Mouse (Mus musculus) midbrain, embryonic 12.5 days (tissue): ENCODE results near the gene Stk35. TPM values are rescaled to one million over a fixed set of nuclear protein-coding genes. Genes with fewer than 3 reads are reported as not detected.

Source experiments
- ATAC-seq: fragments of 200-750 bp; cut with Nextera tagmentation; 2 replicates; pipeline ENCODE4 v1.8.0; 2017; ENCODE audit warnings: low read depth, moderate TSS enrichment, moderate library complexity; ENCODE audit not compliant: low FRiP score
- H3K27ac ChIP-seq: fragments of 300-500 bp; sonication (generic); replicated peaks from 2 replicates; pipeline ENCODE4 v1.5.1; 2016; ENCODE audit warnings: mild to moderate bottlenecking
- H3K27me3 ChIP-seq: fragments of 300-500 bp; sonication (generic); 2 replicates; pipeline ENCODE4 v1.6.1; 2016; ENCODE audit warnings: mild to moderate bottlenecking
- H3K36me3 ChIP-seq: fragments of 300-500 bp; sonication (generic); 2 replicates; pipeline ENCODE4 v1.6.1; 2016
- H3K4me1 ChIP-seq: fragments of 300-500 bp; sonication (generic); 2 replicates; pipeline ENCODE4 v1.6.1; 2016
- H3K4me2 ChIP-seq: fragments of 300-500 bp; sonication (generic); replicated peaks from 2 replicates; pipeline ENCODE4 v1.6.1; 2016; ENCODE audit warnings: mild to moderate bottlenecking, moderate library complexity
- H3K4me3 ChIP-seq: fragments of 300-500 bp; sonication (generic); 2 replicates; pipeline ENCODE4 v1.5.1; 2016; ENCODE audit warnings: mild to moderate bottlenecking
- H3K9ac ChIP-seq: fragments of 300-500 bp; sonication (generic); replicated peaks from 2 replicates; pipeline ENCODE4 v1.6.1; 2016; ENCODE audit warnings: mild to moderate bottlenecking, moderate library complexity
- H3K9me3 ChIP-seq: fragments of 300-500 bp; sonication (generic); 2 replicates; pipeline ENCODE4 v1.6.1; 2016; ENCODE audit warnings: mild to moderate bottlenecking
- WGBS: fragments of 180-500 bp; shearing (Covaris S2); methylation state at CpG from one replicate; pipeline ENCODE4 v1.1.7; 2016; 5-methylcytosine and 5-hydroxymethylcytosine counted together
- polyA plus RNA-seq: library from polyadenylated mRNA; unstranded; fragments of >200 nt; fragmentation: Nextera tagmentation; extraction: Ambion mirVana; gene quantifications from 2 replicates; pipeline ENCODE4 v1.2.1, GENCODE M21; 2016

Stk35 gene
- polyA plus RNA-seq, 1 experiment from 2014 or later, result 15.5 TPM

- WGBS, result 94% methylated on average over 5 of the region's 5 CpGs
- H3K4me2 ChIP-seq, result no peak overlapping the region
- H3K4me3 ChIP-seq, result no peak overlapping the region
- H3K9ac ChIP-seq, result no peak overlapping the region
- H3K9me3 ChIP-seq, result no peaks in the 10 kb centered on the region
- peaks cover 7% of the 10 kb centered on the region; the same call in 1 of the 2 replicates for H3K4me1 ChIP-seq
- no peak overlapping the region for H3K27ac ChIP-seq
- H3K36me3 ChIP-seq, result peaks cover 38% of the 10 kb centered on the region
- ATAC-seq, result no peak
- no peaks in the 10 kb centered on the region for H3K27me3 ChIP-seq
These were observed 17.4 kb downstream of the Stk35 start for GRCm38 (mm10) chr2:129817603-129818257.

GRCm38 (mm10) chr2:129818868-129819267, 18.6 kb downstream of the Stk35 start:
- Histone ChIP-seq H3K9ac (no peak overlapping the region), H3K36me3 (peaks cover 44% of the 10 kb centered on the region), H3K4me1 (peaks cover 7% of the 10 kb centered on the region; the same call in 1 of the 2 replicates), H3K4me2 (no peak overlapping the region), H3K27ac (no peak overlapping the region), H3K27me3 (no peaks in the 10 kb centered on the region), H3K4me3 (no peak overlapping the region), H3K9me3 (no peaks in the 10 kb centered on the region)
- no peak for ATAC-seq
- WGBS, result 88% methylated on average over 2 of the region's 2 CpGs

- 80% methylated on average over 2 of the region's 2 CpGs for WGBS
These were observed 19.2 kb downstream of the Stk35 start for GRCm38 (mm10) chr2:129819531-129819930.

GRCm38 (mm10) chr2:129819951-129820350, 19.6 kb downstream of the Stk35 start:
- H3K9ac ChIP-seq, result no peak overlapping the region
- ATAC-seq, result no peak
- H3K4me3 ChIP-seq, result no peak overlapping the region
- H3K27ac ChIP-seq, result no peak overlapping the region
- no peaks in the 10 kb centered on the region for H3K27me3 ChIP-seq
- H3K9me3 ChIP-seq, result no peaks in the 10 kb centered on the region
- 93% methylated on average over 1 of the region's 1 CpGs for WGBS
- peaks cover 7% of the 10 kb centered on the region; the same call in 1 of the 2 replicates for H3K4me1 ChIP-seq
- no peak overlapping the region for H3K4me2 ChIP-seq
- H3K36me3 ChIP-seq, result peaks cover 42% of the 10 kb centered on the region

More at GRCm38 (mm10) chr2:129819531-129819930, 19.2 kb downstream of the Stk35 start:
- H3K36me3 ChIP-seq, result peaks cover 47% of the 10 kb centered on the region
- no peak overlapping the region for H3K4me2 ChIP-seq
- no peak for ATAC-seq
- no peaks in the 10 kb centered on the region for H3K27me3 ChIP-seq
- H3K4me3 ChIP-seq, result no peak overlapping the region
- no peak overlapping the region for H3K27ac ChIP-seq
- H3K9ac ChIP-seq, result no peak overlapping the region
- H3K9me3 ChIP-seq, result no peaks in the 10 kb centered on the region
- peaks cover 7% of the 10 kb centered on the region; the same call in 1 of the 2 replicates for H3K4me1 ChIP-seq

GRCm38 (mm10) chr2:129821021-129821420, 20.7 kb downstream of the Stk35 start:
- peaks cover 37% of the 10 kb centered on the region for H3K36me3 ChIP-seq
- H3K9ac ChIP-seq, result no peak overlapping the region
- no peak overlapping the region for H3K27ac ChIP-seq
- no peaks in the 10 kb centered on the region for H3K9me3 ChIP-seq
- ATAC-seq, result no peak
- H3K27me3 ChIP-seq, result no peaks in the 10 kb centered on the region
- 0 out of 2 replicates have a peak, but pooled peaks cover 2% of the 10 kb centered on the region for H3K4me1 ChIP-seq
- H3K4me2 ChIP-seq, result no peak overlapping the region
- WGBS, result 84% methylated on average over 8 of the region's 8 CpGs
- no peak overlapping the region for H3K4me3 ChIP-seq

- 92% methylated on average over 5 of the region's 5 CpGs for WGBS
- Histone ChIP-seq H3K4me2 (no peak overlapping the region), H3K4me3 (no peak overlapping the region), H3K9ac (no peak overlapping the region), H3K27me3 (no peaks in the 10 kb centered on the region), H3K4me1 (0 out of 2 replicates have a peak, but pooled peaks cover 2% of the 10 kb centered on the region), H3K9me3 (no peaks in the 10 kb centered on the region), H3K27ac (no peak overlapping the region), H3K36me3 (peaks cover 32% of the 10 kb centered on the region)
- no peak for ATAC-seq
These were observed 21.3 kb downstream of the Stk35 start for GRCm38 (mm10) chr2:129821568-129821967.

GRCm38 (mm10) chr2:129823310-129823709, 23.0 kb downstream of the Stk35 start:
- H3K4me1 ChIP-seq, result 0 out of 2 replicates have a peak, but pooled peaks cover 2% of the 10 kb centered on the region
- WGBS, result 100% methylated on average over 2 of the region's 2 CpGs
- ATAC-seq, result no peak
- no peak overlapping the region for H3K4me2 ChIP-seq
- no peak overlapping the region for H3K27ac ChIP-seq
- no peak overlapping the region for H3K4me3 ChIP-seq
- H3K9me3 ChIP-seq, result no peaks in the 10 kb centered on the region
- H3K27me3 ChIP-seq, result no peaks in the 10 kb centered on the region
- peaks cover 31% of the 10 kb centered on the region for H3K36me3 ChIP-seq
- H3K9ac ChIP-seq, result no peak overlapping the region

- Histone ChIP-seq H3K9me3 (no peaks in the 10 kb centered on the region), H3K36me3 (peaks cover 36% of the 10 kb centered on the region), H3K4me2 (no peak overlapping the region), H3K4me1 (no peaks in the 10 kb centered on the region), H3K27ac (no peak overlapping the region), H3K27me3 (no peaks in the 10 kb centered on the region), H3K4me3 (no peak overlapping the region), H3K9ac (no peak overlapping the region)
- no peak for ATAC-seq
- 91% methylated on average over 6 of the region's 6 CpGs for WGBS
These were observed 23.9 kb downstream of the Stk35 start for GRCm38 (mm10) chr2:129824254-129824653.

- H3K27ac ChIP-seq, result no peak overlapping the region
- H3K9me3 ChIP-seq, result no peaks in the 10 kb centered on the region
- no peak for ATAC-seq
- H3K36me3 ChIP-seq, result peaks cover 54% of the 10 kb centered on the region
- H3K9ac ChIP-seq, result no peak overlapping the region
- no peaks in the 10 kb centered on the region for H3K27me3 ChIP-seq
- 99% methylated on average over 3 of the region's 3 CpGs for WGBS
- no peak overlapping the region for H3K4me3 ChIP-seq
- H3K4me2 ChIP-seq, result no peak overlapping the region
- H3K4me1 ChIP-seq, result no peaks in the 10 kb centered on the region
These were observed 25.8 kb downstream of the Stk35 start for GRCm38 (mm10) chr2:129826141-129826540.

- WGBS, result 73% methylated on average over 4 of the region's 4 CpGs
- ATAC-seq, result no peak
These were observed 32.7 kb downstream of the Stk35 start for GRCm38 (mm10) chr2:129832993-129833392.

GRCm38 (mm10) chr2:129834221-129834620, 33.9 kb downstream of the Stk35 start:
- H3K27me3 ChIP-seq, result no peaks in the 10 kb centered on the region
- no peak for ATAC-seq
- no peak overlapping the region for H3K4me2 ChIP-seq
- WGBS, result 100% methylated on average over 1 of the region's 1 CpGs
- no peak overlapping the region for H3K4me3 ChIP-seq
- no peak overlapping the region for H3K9ac ChIP-seq
- H3K36me3 ChIP-seq, result peaks cover 22% of the 10 kb centered on the region
- H3K9me3 ChIP-seq, result no peaks in the 10 kb centered on the region
- no peak overlapping the region for H3K27ac ChIP-seq
- no peaks in the 10 kb centered on the region for H3K4me1 ChIP-seq

More at GRCm38 (mm10) chr2:129832993-129833392, 32.7 kb downstream of the Stk35 start:
- no peaks in the 10 kb centered on the region for H3K4me1 ChIP-seq
- no peak overlapping the region for H3K9ac ChIP-seq
- H3K4me2 ChIP-seq, result no peak overlapping the region
- no peaks in the 10 kb centered on the region for H3K27me3 ChIP-seq
- H3K9me3 ChIP-seq, result no peaks in the 10 kb centered on the region
- H3K4me3 ChIP-seq, result no peak overlapping the region
- no peak overlapping the region for H3K27ac ChIP-seq
- peaks cover 34% of the 10 kb centered on the region for H3K36me3 ChIP-seq

GRCm38 (mm10) chr2:129834881-129835280, 34.6 kb downstream of the Stk35 start:
- H3K4me2 ChIP-seq, result no peak overlapping the region
- no peak overlapping the region for H3K4me3 ChIP-seq
- H3K36me3 ChIP-seq, result peaks cover 17% of the 10 kb centered on the region
- H3K9ac ChIP-seq, result no peak overlapping the region
- WGBS, result 86% methylated on average over 6 of the region's 6 CpGs
- no peaks in the 10 kb centered on the region for H3K9me3 ChIP-seq
- H3K27me3 ChIP-seq, result no peaks in the 10 kb centered on the region
- ATAC-seq, result no peak
- no peak overlapping the region for H3K27ac ChIP-seq
- no peaks in the 10 kb centered on the region for H3K4me1 ChIP-seq
